Mouse (Mus musculus) lung, embryonic 16.5 days (tissue): ENCODE results near the gene Elovl2. TPM values are rescaled to one million over a fixed set of nuclear protein-coding genes. Genes with fewer than 3 reads are reported as not detected.
"Not testable (repeated sequence)": the region's sequence is repeated elsewhere in the genome, so short reads cannot be mapped to it uniquely, and the experiment has no call there.

Source experiments
- ATAC-seq: fragments of 200-750 bp; cut with Nextera tagmentation; 2 replicates; pipeline ENCODE4 v1.8.0; 2017; ENCODE audit warnings: low read depth, mild to moderate bottlenecking, moderate library complexity
- H3K27ac ChIP-seq: fragments of 300-500 bp; sonication (generic); 2 replicates; pipeline ENCODE4 v1.5.1; 2014; ENCODE audit warnings: mild to moderate bottlenecking, control low read depth, low read length
- H3K27me3 ChIP-seq: fragments of 300-500 bp; sonication (generic); 2 replicates; pipeline ENCODE4 v1.6.1; 2014; ENCODE audit warnings: low read depth, low read length, mixed read lengths; ENCODE audit not compliant: control insufficient read depth, insufficient read depth
- H3K36me3 ChIP-seq: fragments of 300-500 bp; sonication (generic); 2 replicates; pipeline ENCODE4 v1.6.1; 2014; ENCODE audit warnings: low read length; ENCODE audit not compliant: control insufficient read depth, insufficient read depth
- H3K4me1 ChIP-seq: fragments of 300-500 bp; sonication (generic); replicated peaks from 2 replicates; pipeline ENCODE4 v1.6.1; 2014; ENCODE audit warnings: low read length, mixed read lengths; ENCODE audit not compliant: control insufficient read depth, insufficient read depth
- H3K4me2 ChIP-seq: fragments of 300-500 bp; sonication (generic); 2 replicates; pipeline ENCODE4 v1.6.1; 2014; ENCODE audit warnings: low read depth, low read length, control low read depth
- H3K4me3 ChIP-seq: fragments of 300-500 bp; sonication (generic); 2 replicates; pipeline ENCODE4 v1.5.1; 2014; ENCODE audit warnings: mild to moderate bottlenecking, low read length, control low read depth
- H3K9ac ChIP-seq: fragments of 300-500 bp; sonication (generic); 2 replicates; pipeline ENCODE4 v1.6.1; 2014; ENCODE audit warnings: low read length, control low read depth
- H3K9me3 ChIP-seq: fragments of 300-500 bp; sonication (generic); 2 replicates; pipeline ENCODE4 v1.6.1; 2016; ENCODE audit warnings: low read length; ENCODE audit not compliant: control insufficient read depth
- WGBS: fragments of 180-500 bp; shearing (Covaris S2); extraction: QIAGEN DNeasy Blood & Tissue Kit; methylation state at CpG from one replicate; pipeline ENCODE4 v1.1.7; 2014; 5-methylcytosine and 5-hydroxymethylcytosine counted together
- polyA plus RNA-seq: library from polyadenylated mRNA; unstranded; fragments of >200 nt; fragmentation: Nextera tagmentation; extraction: Ambion mirVana; gene quantifications from 2 replicates; pipeline ENCODE4 v1.2.1, GENCODE M21; 2015

Elovl2 gene
- polyA plus RNA-seq = 3.5 and 3.6 TPM in 2 replicates

- peak within 1 kb of the TSS; percentile 66 for H3K4me2 ChIP-seq
- peak; percentile 96 for ATAC-seq
- H3K27me3 ChIP-seq = no peaks in the 10 kb centered on the region
- no peak within 1 kb of the TSS for H3K27ac ChIP-seq
- peak within 1 kb of the TSS; percentile 57 for H3K4me3 ChIP-seq
- H3K36me3 ChIP-seq = no peaks in the 10 kb centered on the region
- WGBS = 2% methylated on average over 46 of the region's 77 CpGs
- H3K9me3 ChIP-seq = peaks cover 5% of the 10 kb centered on the region
- no peaks in the 10 kb centered on the region for H3K4me1 ChIP-seq
- peak within 1 kb of the TSS; percentile 51; the same call in 1 of the 2 replicates for H3K9ac ChIP-seq
Observed at GRCm38 (mm10) chr13:41220304-41220834, at the start of gene Elovl2. TSS of gene Elovl2 (minus strand) at chr13:41220405.

GRCm38 (mm10) chr13:41267827-41268408 is 47.7 kb upstream of the Elovl2 start:
- ATAC-seq = peak; percentile 73
- Histone ChIP-seq H3K4me3 (no peak overlapping the region), H3K4me1 (peaks cover 5% of the 10 kb centered on the region), H3K36me3 (no peaks in the 10 kb centered on the region; the same call in 1 of the 2 replicates), H3K9me3 (peaks cover 9% of the 10 kb centered on the region; the same call in 1 of the 2 replicates), H3K27me3 (no peaks in the 10 kb centered on the region), H3K4me2 (no peak overlapping the region), H3K9ac (no peak overlapping the region), H3K27ac (no peak overlapping the region)
- WGBS = 33% methylated on average over 7 of the region's 7 CpGs

GRCm38 (mm10) chr13:41263304-41264006 is 43.2 kb upstream of the Elovl2 start:
- Histone ChIP-seq H3K9me3 (peaks cover 9% of the 10 kb centered on the region; the same call in 1 of the 2 replicates), H3K4me2 (no peak overlapping the region), H3K27ac (no peak overlapping the region), H3K27me3 (no peaks in the 10 kb centered on the region), H3K9ac (no peak overlapping the region), H3K4me1 (peaks cover 5% of the 10 kb centered on the region), H3K36me3 (no peaks in the 10 kb centered on the region), H3K4me3 (no peak overlapping the region)
- no peak for ATAC-seq
- 71% methylated on average over 5 of the region's 5 CpGs for WGBS

GRCm38 (mm10) chr13:41261617-41262016 is 41.4 kb upstream of the Elovl2 start:
- H3K4me2 ChIP-seq, H3K36me3 ChIP-seq, H3K27me3 ChIP-seq, H3K9me3 ChIP-seq, ATAC-seq, H3K27ac ChIP-seq, H3K4me1 ChIP-seq, H3K4me3 ChIP-seq, H3K9ac ChIP-seq: not testable (repeated sequence)
- 91% methylated on average over 8 of the region's 8 CpGs for WGBS

GRCm38 (mm10) chr13:41257851-41258250 is 37.6 kb upstream of the Elovl2 start:
- Histone ChIP-seq H3K36me3 (no peaks in the 10 kb centered on the region), H3K9ac (no peak overlapping the region), H3K27me3 (no peaks in the 10 kb centered on the region), H3K9me3 (no peaks in the 10 kb centered on the region), H3K27ac (no peak overlapping the region), H3K4me2 (no peak overlapping the region), H3K4me3 (no peak overlapping the region), H3K4me1 (no peaks in the 10 kb centered on the region)
- no peak for ATAC-seq
- WGBS = 72% methylated on average over 4 of the region's 4 CpGs

GRCm38 (mm10) chr13:41256962-41257361 is 36.8 kb upstream of the Elovl2 start:
- H3K27ac ChIP-seq = no peak overlapping the region
- 78% methylated on average over 3 of the region's 3 CpGs for WGBS

GRCm38 (mm10) chr13:41256126-41256525 is 35.9 kb upstream of the Elovl2 start:
- Histone ChIP-seq H3K9ac (no peak overlapping the region), H3K4me2 (no peak overlapping the region), H3K36me3 (no peaks in the 10 kb centered on the region), H3K27me3 (no peaks in the 10 kb centered on the region), H3K4me3 (no peak overlapping the region), H3K9me3 (no peaks in the 10 kb centered on the region), H3K4me1 (peaks cover 12% of the 10 kb centered on the region), H3K27ac (no peak overlapping the region)
- 87% methylated on average over 5 of the region's 5 CpGs for WGBS
- no peak for ATAC-seq

More at GRCm38 (mm10) chr13:41256962-41257361, 36.8 kb upstream of the Elovl2 start:
- no peaks in the 10 kb centered on the region for H3K9me3 ChIP-seq
- no peaks in the 10 kb centered on the region for H3K27me3 ChIP-seq
- no peaks in the 10 kb centered on the region for H3K36me3 ChIP-seq
- no peak overlapping the region for H3K4me2 ChIP-seq
- ATAC-seq = no peak
- peaks cover 4% of the 10 kb centered on the region for H3K4me1 ChIP-seq
- H3K4me3 ChIP-seq = no peak overlapping the region
- no peak overlapping the region for H3K9ac ChIP-seq

GRCm38 (mm10) chr13:41252736-41253135 is 32.5 kb upstream of the Elovl2 start:
- H3K9ac ChIP-seq = no peak overlapping the region
- H3K4me1 ChIP-seq = peaks cover 21% of the 10 kb centered on the region
- H3K27ac ChIP-seq = no peak overlapping the region
- ATAC-seq = no peak
- H3K4me2 ChIP-seq = no peak overlapping the region
- no peaks in the 10 kb centered on the region for H3K36me3 ChIP-seq
- WGBS = 91% methylated on average over 7 of the region's 7 CpGs
- no peaks in the 10 kb centered on the region for H3K27me3 ChIP-seq
- H3K9me3 ChIP-seq = no peaks in the 10 kb centered on the region
- H3K4me3 ChIP-seq = no peak overlapping the region

GRCm38 (mm10) chr13:41252141-41252540 is 31.9 kb upstream of the Elovl2 start:
- H3K27ac ChIP-seq = peak overlapping the region; percentile 77
- no peak for ATAC-seq
- 58% methylated on average over 6 of the region's 6 CpGs for WGBS
- no peaks in the 10 kb centered on the region for H3K36me3 ChIP-seq
- peaks cover 21% of the 10 kb centered on the region for H3K4me1 ChIP-seq
- H3K4me2 ChIP-seq = peak overlapping the region; percentile 32
- H3K27me3 ChIP-seq = no peaks in the 10 kb centered on the region
- no peaks in the 10 kb centered on the region for H3K9me3 ChIP-seq
- H3K9ac ChIP-seq = no peak overlapping the region
- peak overlapping the region; percentile 7 for H3K4me3 ChIP-seq
